Comparison of ENCODE assay signal across 8 mouse cellular contexts in the genomic region with DNA sequence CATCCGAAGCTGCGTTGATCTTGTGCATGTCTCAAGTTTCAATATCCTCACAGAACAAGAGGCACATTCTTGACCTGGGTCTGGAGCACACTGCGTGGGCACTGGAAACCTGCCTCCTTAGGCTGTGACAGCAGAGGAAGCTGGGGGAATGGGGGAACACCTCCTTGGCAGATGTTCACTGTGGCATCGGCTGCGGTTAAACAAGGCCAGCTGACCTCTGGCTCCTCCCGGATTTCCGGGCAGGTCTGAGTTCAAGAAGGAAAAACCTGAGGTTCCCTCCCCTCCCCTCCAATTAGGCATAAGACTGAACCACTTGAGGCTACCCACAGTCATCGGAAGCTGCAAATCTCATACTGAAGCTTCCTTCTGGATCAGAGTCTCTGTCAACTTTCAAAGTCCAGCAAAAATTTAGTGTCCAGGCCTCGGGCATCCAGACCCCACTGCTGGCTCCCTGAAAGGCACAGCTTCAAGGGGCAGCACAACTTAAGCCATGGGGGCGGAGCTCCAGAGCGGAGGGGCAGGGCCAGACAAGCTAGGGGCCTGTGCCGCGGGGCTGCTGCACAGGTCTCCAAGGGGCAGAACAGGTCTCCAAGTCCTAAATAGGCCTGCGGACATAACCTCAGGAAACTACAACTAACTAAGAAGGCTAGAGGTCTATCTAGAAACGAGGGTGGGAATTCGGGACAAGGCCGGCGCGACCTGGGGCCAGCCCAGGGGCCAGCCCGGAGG. TPM values are rescaled to one million over a fixed set of nuclear protein-coding genes. Genes with fewer than 3 reads are reported as not detected.
DNase-seq lines count a peak whose midpoint lies in the region; ATAC-seq and TF ChIP-seq lines count a peak whose summit lies in the region.

No protein-coding gene starts in this region.

- H3K4me2 ChIP-seq in forebrain, embryonic 14.5 days (ENCODE audit: low read length), result peak overlapping the region; percentile 99
- peak overlapping the region; percentile 98 for H3K4me2 ChIP-seq in limb, embryonic 14.5 days (replicated peaks; ENCODE audit: low read depth, low read length, severe bottlenecking)

- H3K36me3 ChIP-seq in forebrain, embryonic 14.5 days (ENCODE audit: control insufficient read depth, insufficient read depth, low read length), result no peaks in the 10 kb centered on the region
- H3K36me3 ChIP-seq in limb, embryonic 14.5 days (ENCODE audit: control insufficient read depth, insufficient read depth, low read length), result no peaks in the 10 kb centered on the region

- TF ChIP-seq POLR2A in limb, embryonic 14.5 days (IDR thresholded peaks at IDR 0.05; ENCODE audit: borderline replicate concordance, extremely low read depth, insufficient read depth, insufficient read length), result no peak

- ATAC-seq in forebrain, embryonic 14.5 days, result peak; percentile 27
- peak; percentile 3; the same call in 1 of the 2 replicates for ATAC-seq in limb, embryonic 14.5 days (ENCODE audit: low FRiP score, low read depth)

- peak; percentile 7 for DNase-seq in kidney, adult 18-20 months
- DNase-seq in kidney, postnatal 25 days, result no peak
- peak; percentile 46 for DNase-seq in NIH3T3 (ENCODE audit: low read depth)
- DNase-seq in forebrain, embryonic 14.5 days (ENCODE audit: low spot score), result no peak
- DNase-seq in limb, embryonic 14.5 days (ENCODE audit: low spot score), result no peak
- peak; percentile 44 for DNase-seq in naive thymus-derived CD4-positive, alpha-beta T cell, adult 2 months (ENCODE audit: low read depth)
- DNase-seq in right cerebral cortex, adult 18-20 months, result no peak
- DNase-seq in cerebellum, postnatal 36 days, result no peak

- 14% methylated on average over 20 of the region's 20 CpGs for WGBS in forebrain, embryonic 14.5 days
- 7% methylated on average over 20 of the region's 20 CpGs for WGBS in limb, embryonic 14.5 days

- peak overlapping the region; percentile 51; the same call in 1 of the 2 replicates for H3K4me3 ChIP-seq in forebrain, embryonic 14.5 days (ENCODE audit: low read depth, low read length)
- peak overlapping the region; percentile 56 for H3K4me3 ChIP-seq in limb, embryonic 14.5 days (replicated peaks; ENCODE audit: low read length)

- H3K27ac ChIP-seq in forebrain, embryonic 14.5 days (ENCODE audit: low read depth, low read length), result no peak overlapping the region
- peak overlapping the region; percentile 26 for H3K27ac ChIP-seq in limb, embryonic 14.5 days (replicated peaks; ENCODE audit: low read depth, low read length)

- 0 out of 2 replicates have a peak overlapping the region, but pooled peaks have one; percentile 21 for H3K9ac ChIP-seq in forebrain, embryonic 14.5 days (ENCODE audit: low read length)
- peak overlapping the region; percentile 44; the same call in 1 of the 2 replicates for H3K9ac ChIP-seq in limb, embryonic 14.5 days (ENCODE audit: low read depth, low read length, severe bottlenecking)

- H3K4me1 ChIP-seq in forebrain, embryonic 14.5 days (ENCODE audit: control insufficient read depth, insufficient read depth, low read length), result peaks cover 19% of the 10 kb centered on the region
- H3K4me1 ChIP-seq in limb, embryonic 14.5 days (ENCODE audit: control insufficient read depth, insufficient read depth, low read length), result peaks cover 30% of the 10 kb centered on the region

- H3K27me3 ChIP-seq in forebrain, embryonic 14.5 days (replicated peaks; ENCODE audit: control insufficient read depth, insufficient read depth, low read length), result peaks cover 27% of the 10 kb centered on the region
- peaks cover 31% of the 10 kb centered on the region for H3K27me3 ChIP-seq in limb, embryonic 14.5 days (ENCODE audit: control insufficient read depth, insufficient read depth, low read length)

- no peaks in the 10 kb centered on the region for H3K9me3 ChIP-seq in forebrain, embryonic 14.5 days (replicated peaks; ENCODE audit: control insufficient read depth, low read length)
- H3K9me3 ChIP-seq in limb, embryonic 14.5 days (ENCODE audit: control insufficient read depth, low read length), result no peaks in the 10 kb centered on the region

RNA-seq across cellular contexts. Expression of a gene that starts 1.2 kb away (rescaled TPM):
- 0.41 and 0.47 TPM in 2 replicates for polyA plus RNA-seq in forebrain, embryonic 14.5 days (2014; fragmentation: Nextera tagmentation; extraction: Ambion mirVana)
- 10.4 and 13.8 TPM in 2 replicates for polyA plus RNA-seq in limb, embryonic 14.5 days (2012; rRNA removed)
- 1.9 and 2.1 TPM in 2 replicates for polyA plus RNA-seq in limb, embryonic 14.5 days (2014; fragmentation: Nextera tagmentation; extraction: Ambion mirVana)

Comparison
In these comparisons a context has a peak if more than half of its experiments do, and no peak if none do; other contexts are left out.
1. DNase-seq: peak in kidney, adult 18-20 months (single experiment), NIH3T3 (single experiment) and naive thymus-derived CD4-positive, alpha-beta T cell, adult 2 months (single experiment); none in kidney, postnatal 25 days (0 of 2), forebrain, embryonic 14.5 days (single experiment), limb, embryonic 14.5 days (single experiment), right cerebral cortex, adult 18-20 months (single experiment) and cerebellum, postnatal 36 days (0 of 2).